Mouse (Mus musculus) gastrocnemius, postnatal 14 days (tissue): ENCODE results near the gene Gcm1. TPM values are rescaled to one million over a fixed set of nuclear protein-coding genes. Genes with fewer than 3 reads are reported as not detected.

Source experiments
- total RNA-seq, 2 experiments: library from RNA; stranded (reverse); gene quantifications; 2 replicates each; pipeline ENCODE4 v1.2.3; 2021

Gcm1 gene
- total RNA-seq, 2 experiments from 2014 or later: not detected

Other genes starting within 250 kb of the Gcm1 start
- 10 to 100 TPM; 21.7 to 23.4 TPM for gene Elovl5, start 134.6 kb upstream of the Gcm1 start, total RNA-seq
- gene Fbxo9, start 57.1 kb downstream of the Gcm1 start, total RNA-seq: 10 to 100 TPM; 60.8 to 68.0 TPM
- gene Ick, start 57.3 kb downstream of the Gcm1 start, total RNA-seq: 10 to 100 TPM; 11.1 to 13.2 TPM
- gene Gsta4, start 130.8 kb downstream of the Gcm1 start, total RNA-seq: 10 to 100 TPM; 10.9 to 12.1 TPM
- not detected for gene Gsta1, start 178.7 kb downstream of the Gcm1 start, total RNA-seq
- gene Gm3776, start 205.2 kb downstream of the Gcm1 start, total RNA-seq: not detected
- not detected for gene Gm10639, start 238.0 kb downstream of the Gcm1 start, total RNA-seq